Mouse (Mus musculus) cerebellum, adult 8-10 months (tissue): ENCODE data around the gene Zbtb20.

Experiments
- DNase-seq: peaks from one replicate; pipeline ENCODE4 v3.0.0; 2022

Zbtb20 gene

GRCm38 (mm10) chr16:43500132-43500853, 624.6 kb downstream of the Zbtb20 start:
- peak; percentile 40 for DNase-seq

- DNase-seq = peak; percentile 37
These were observed 625.6 kb downstream of the Zbtb20 start for GRCm38 (mm10) chr16:43501284-43501683.

GRCm38 (mm10) chr16:43502339-43503009, 626.8 kb downstream of the Zbtb20 start:
- DNase-seq = peak; percentile 54

GRCm38 (mm10) chr16:43503010-43503635, 627.4 kb downstream of the Zbtb20 start:
- DNase-seq = peak; percentile 49

- DNase-seq = peak; percentile 54
These were observed 627.9 kb downstream of the Zbtb20 start for GRCm38 (mm10) chr16:43503636-43504010.

- peak; percentile 77 for DNase-seq
These were observed 628.5 kb downstream of the Zbtb20 start for GRCm38 (mm10) chr16:43504151-43504550.

GRCm38 (mm10) chr16:43504556-43504955, 628.9 kb downstream of the Zbtb20 start:
- DNase-seq = no peak

- DNase-seq = peak; percentile 37
These were observed 629.8 kb downstream of the Zbtb20 start for GRCm38 (mm10) chr16:43505314-43505950.

- DNase-seq = peak; percentile 38
These were observed 630.6 kb downstream of the Zbtb20 start for GRCm38 (mm10) chr16:43506189-43506751.

GRCm38 (mm10) chr16:43506771-43507405, 631.2 kb downstream of the Zbtb20 start:
- DNase-seq = no peak

- DNase-seq = peak; percentile 41
These were observed 632.7 kb downstream of the Zbtb20 start for GRCm38 (mm10) chr16:43508166-43508998.

GRCm38 (mm10) chr16:43510516-43510915, 634.8 kb downstream of the Zbtb20 start:
- peak; percentile 45 for DNase-seq

- DNase-seq = no peak
These were observed 635.9 kb downstream of the Zbtb20 start for GRCm38 (mm10) chr16:43511531-43511930.

GRCm38 (mm10) chr16:43513933-43514332, 638.3 kb downstream of the Zbtb20 start:
- DNase-seq = no peak

- no peak for DNase-seq
These were observed 639.9 kb downstream of the Zbtb20 start for GRCm38 (mm10) chr16:43515538-43515937.

GRCm38 (mm10) chr16:43520274-43520673, 644.6 kb downstream of the Zbtb20 start:
- DNase-seq = no peak

- DNase-seq = no peak
These were observed 646.8 kb downstream of the Zbtb20 start for GRCm38 (mm10) chr16:43522482-43522881.

GRCm38 (mm10) chr16:43524179-43524578, 648.5 kb downstream of the Zbtb20 start:
- DNase-seq = no peak

GRCm38 (mm10) chr16:43525624-43526023, 649.9 kb downstream of the Zbtb20 start:
- DNase-seq = no peak

- no peak for DNase-seq
These were observed 652.6 kb downstream of the Zbtb20 start for GRCm38 (mm10) chr16:43528300-43528699.

GRCm38 (mm10) chr16:43531328-43531727, 655.6 kb downstream of the Zbtb20 start:
- DNase-seq = no peak

- no peak for DNase-seq
These were observed 658.4 kb downstream of the Zbtb20 start for GRCm38 (mm10) chr16:43534103-43534502.
